Mouse (Mus musculus) left cerebral cortex, adult 11 months (tissue): Measurements from ENCODE around the gene Prr22.

Source experiments
- DNase-seq: peaks from one replicate; pipeline ENCODE4 v3.0.0; 2022; ENCODE audit warnings: low spot score

Prr22 gene

GRCm38 (mm10) chr17:56761077-56761476 is 9.0 kb upstream of the Prr22 start:
- no peak for DNase-seq

- peak; percentile 75 for DNase-seq
Measured at GRCm38 (mm10) chr17:56761991-56762410, 8.0 kb upstream of the Prr22 start.

GRCm38 (mm10) chr17:56762769-56763731 is 7.0 kb upstream of the Prr22 start:
- DNase-seq, result no peak

GRCm38 (mm10) chr17:56763741-56764250 is 6.3 kb upstream of the Prr22 start:
- DNase-seq, result no peak

- DNase-seq, result peak; percentile 88
Measured at GRCm38 (mm10) chr17:56764474-56765354, 5.3 kb upstream of the Prr22 start, which contains the start of gene Dus3l. Dus3l (plus strand) TSS chr17:56764757.

- DNase-seq, result no peak
Measured at GRCm38 (mm10) chr17:56765431-56765830, 4.6 kb upstream of the Prr22 start.

GRCm38 (mm10) chr17:56766631-56767405 is 3.2 kb upstream of the Prr22 start:
- DNase-seq, result no peak

- no peak for DNase-seq
Measured at GRCm38 (mm10) chr17:56767531-56768135, 2.4 kb upstream of the Prr22 start.

GRCm38 (mm10) chr17:56768941-56769340 is 1.1 kb upstream of the Prr22 start:
- DNase-seq, result no peak

GRCm38 (mm10) chr17:56777568-56777967 is 7.5 kb downstream of the Prr22 start:
- no peak for DNase-seq

GRCm38 (mm10) chr17:56778779-56779362 is 8.8 kb downstream of the Prr22 start:
- DNase-seq, result no peak

GRCm38 (mm10) chr17:56780291-56780978 is 10.4 kb downstream of the Prr22 start:
- no peak for DNase-seq

- DNase-seq, result no peak
Measured at GRCm38 (mm10) chr17:56788886-56789285, 18.8 kb downstream of the Prr22 start.

GRCm38 (mm10) chr17:56789286-56789685 is 19.2 kb downstream of the Prr22 start:
- no peak for DNase-seq

GRCm38 (mm10) chr17:56792588-56792987 is 22.5 kb downstream of the Prr22 start:
- DNase-seq, result no peak

GRCm38 (mm10) chr17:56793614-56794319 is 23.7 kb downstream of the Prr22 start:
- no peak for DNase-seq

GRCm38 (mm10) chr17:56799276-56799675 is 29.2 kb downstream of the Prr22 start:
- DNase-seq, result no peak

- DNase-seq, result no peak
Measured at GRCm38 (mm10) chr17:56802065-56802464, 32.0 kb downstream of the Prr22 start.

GRCm38 (mm10) chr17:56804952-56805351 is 34.9 kb downstream of the Prr22 start:
- no peak for DNase-seq
